Mouse (Mus musculus) lung, embryonic 16.5 days (tissue): Measurements from ENCODE around the gene Ralgapb. TPM values are rescaled to one million over a fixed set of nuclear protein-coding genes. Genes with fewer than 3 reads are reported as not detected.
"Not testable (repeated sequence)": the region's sequence is repeated elsewhere in the genome, so short reads cannot be mapped to it uniquely, and the experiment has no call there.

Experiments used
- ATAC-seq: fragments of 200-750 bp; cut with Nextera tagmentation; 2 replicates; pipeline ENCODE4 v1.8.0; 2017; ENCODE audit warnings: low read depth, mild to moderate bottlenecking, moderate library complexity
- H3K27ac ChIP-seq: fragments of 300-500 bp; sonication (generic); 2 replicates; pipeline ENCODE4 v1.5.1; 2014; ENCODE audit warnings: mild to moderate bottlenecking, control low read depth, low read length
- H3K27me3 ChIP-seq: fragments of 300-500 bp; sonication (generic); 2 replicates; pipeline ENCODE4 v1.6.1; 2014; ENCODE audit warnings: low read depth, low read length, mixed read lengths; ENCODE audit not compliant: control insufficient read depth, insufficient read depth
- H3K36me3 ChIP-seq: fragments of 300-500 bp; sonication (generic); 2 replicates; pipeline ENCODE4 v1.6.1; 2014; ENCODE audit warnings: low read length; ENCODE audit not compliant: control insufficient read depth, insufficient read depth
- H3K4me1 ChIP-seq: fragments of 300-500 bp; sonication (generic); replicated peaks from 2 replicates; pipeline ENCODE4 v1.6.1; 2014; ENCODE audit warnings: low read length, mixed read lengths; ENCODE audit not compliant: control insufficient read depth, insufficient read depth
- H3K4me2 ChIP-seq: fragments of 300-500 bp; sonication (generic); 2 replicates; pipeline ENCODE4 v1.6.1; 2014; ENCODE audit warnings: low read depth, low read length, control low read depth
- H3K4me3 ChIP-seq: fragments of 300-500 bp; sonication (generic); 2 replicates; pipeline ENCODE4 v1.5.1; 2014; ENCODE audit warnings: mild to moderate bottlenecking, low read length, control low read depth
- H3K9ac ChIP-seq: fragments of 300-500 bp; sonication (generic); 2 replicates; pipeline ENCODE4 v1.6.1; 2014; ENCODE audit warnings: low read length, control low read depth
- H3K9me3 ChIP-seq: fragments of 300-500 bp; sonication (generic); 2 replicates; pipeline ENCODE4 v1.6.1; 2016; ENCODE audit warnings: low read length; ENCODE audit not compliant: control insufficient read depth
- WGBS: fragments of 180-500 bp; shearing (Covaris S2); extraction: QIAGEN DNeasy Blood & Tissue Kit; methylation state at CpG from one replicate; pipeline ENCODE4 v1.1.7; 2014; 5-methylcytosine and 5-hydroxymethylcytosine counted together
- polyA plus RNA-seq: library from polyadenylated mRNA; unstranded; fragments of >200 nt; fragmentation: Nextera tagmentation; extraction: Ambion mirVana; gene quantifications from 2 replicates; pipeline ENCODE4 v1.2.1, GENCODE M21; 2015

Ralgapb gene
- polyA plus RNA-seq, 1 experiment from 2014 or later = 15.2 TPM

DNA sequence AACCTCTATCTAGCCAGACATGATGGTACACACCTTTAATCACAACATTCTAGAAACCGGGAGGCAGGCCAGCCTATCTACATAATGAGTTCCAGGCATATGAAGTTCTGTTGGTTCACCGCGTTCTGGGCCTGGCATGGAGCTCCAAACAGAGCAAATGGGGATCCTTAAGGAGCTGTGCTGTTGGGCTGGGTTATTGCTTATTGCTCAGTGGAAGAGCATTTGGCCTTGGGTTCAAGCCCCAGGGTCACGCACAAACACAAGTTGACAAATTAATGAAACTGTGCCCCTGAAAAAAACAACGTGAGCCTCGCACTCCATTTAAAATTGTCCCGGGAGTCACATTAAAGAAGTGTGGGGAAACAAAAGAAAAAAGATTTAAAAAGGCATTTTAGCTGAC lies 20.2 kb upstream of the Ralgapb start:
- H3K27ac ChIP-seq = no peak overlapping the region
- H3K9ac ChIP-seq = no peak overlapping the region
- no peak overlapping the region for H3K4me3 ChIP-seq
- no peaks in the 10 kb centered on the region for H3K27me3 ChIP-seq
- no peaks in the 10 kb centered on the region for H3K36me3 ChIP-seq
- ATAC-seq = no peak
- no peaks in the 10 kb centered on the region for H3K4me1 ChIP-seq
- 87% methylated on average over 7 of the region's 7 CpGs for WGBS
- H3K4me2 ChIP-seq = no peak overlapping the region
- H3K9me3 ChIP-seq = no peaks in the 10 kb centered on the region

DNA sequence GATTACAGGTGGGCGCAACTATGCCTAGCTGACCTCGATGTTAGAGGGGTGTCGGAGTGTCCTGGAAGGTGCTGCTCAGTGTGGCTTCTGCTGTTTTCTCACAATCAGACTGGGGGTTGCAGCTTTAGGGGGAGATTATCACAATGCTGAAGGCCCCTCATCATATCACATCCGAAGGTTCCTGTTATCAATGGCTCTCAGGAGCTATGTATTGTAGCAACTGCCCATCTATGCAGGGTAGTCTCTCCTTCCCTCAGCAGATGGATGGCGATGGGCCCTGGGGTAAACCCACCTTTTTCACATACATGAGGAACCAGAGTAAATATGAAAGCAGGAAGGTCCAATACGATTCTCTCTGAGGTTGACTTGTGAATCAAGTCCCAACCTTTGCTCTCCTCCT lies 13.3 kb upstream of the Ralgapb start:
- H3K9me3 ChIP-seq = no peaks in the 10 kb centered on the region
- H3K36me3 ChIP-seq = no peaks in the 10 kb centered on the region
- no peak overlapping the region for H3K4me2 ChIP-seq
- H3K9ac ChIP-seq = no peak overlapping the region
- no peak overlapping the region for H3K27ac ChIP-seq
- no peak overlapping the region for H3K4me3 ChIP-seq
- ATAC-seq = no peak
- H3K27me3 ChIP-seq = no peaks in the 10 kb centered on the region
- H3K4me1 ChIP-seq = no peaks in the 10 kb centered on the region
- WGBS = 81% methylated on average over 6 of the region's 6 CpGs

DNA sequence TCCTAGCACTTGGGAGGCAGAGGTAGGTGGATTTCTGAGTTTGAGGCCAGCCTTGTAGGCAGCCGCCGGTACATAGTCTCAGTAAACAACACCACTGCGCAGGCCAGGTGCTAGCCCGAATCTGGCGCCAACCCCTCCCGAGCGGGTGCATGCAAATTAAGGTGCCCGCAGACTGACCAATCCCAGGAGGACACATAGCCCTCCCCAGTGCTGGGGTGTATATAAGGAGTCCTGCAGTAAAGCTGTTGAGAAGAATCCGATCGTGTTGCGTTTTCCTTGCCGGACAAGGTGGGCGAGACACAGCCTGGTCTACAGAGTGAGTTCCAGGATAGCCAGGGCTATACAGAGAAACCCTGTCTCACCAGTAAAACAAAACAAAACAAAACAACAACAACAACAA lies 12.5 kb upstream of the Ralgapb start:
- H3K36me3 ChIP-seq, H3K27ac ChIP-seq, H3K9me3 ChIP-seq, H3K4me1 ChIP-seq, H3K4me3 ChIP-seq, H3K4me2 ChIP-seq, H3K27me3 ChIP-seq, H3K9ac ChIP-seq: not testable (repeated sequence)
- 46% methylated on average over 13 of the region's 13 CpGs for WGBS
- 0 out of 2 replicates have a peak, but pooled peaks have one; percentile 23 for ATAC-seq

DNA sequence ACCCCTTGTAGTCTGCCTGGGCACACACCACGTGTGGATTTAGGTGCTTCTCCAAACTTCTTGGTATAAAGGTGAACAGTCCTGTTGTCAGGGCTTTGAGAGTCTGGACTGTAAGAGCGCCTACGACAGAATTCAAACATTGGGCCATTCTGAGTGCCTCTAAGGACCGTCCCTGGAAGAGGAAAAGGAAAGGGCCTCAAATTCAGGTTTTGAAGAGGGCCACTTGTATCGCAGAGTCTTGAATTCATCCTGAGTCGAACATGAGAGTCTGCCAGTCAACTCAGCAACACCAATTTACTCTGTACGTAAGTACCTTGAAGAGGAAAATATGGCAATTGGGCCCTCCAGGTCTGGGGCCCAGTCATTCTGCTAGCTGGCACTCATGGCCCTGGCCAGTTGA lies 6.7 kb upstream of the Ralgapb start:
- Histone ChIP-seq H3K4me1 (peaks cover 9% of the 10 kb centered on the region), H3K27ac (peak overlapping the region; percentile 59), H3K9me3 (no peaks in the 10 kb centered on the region), H3K36me3 (no peaks in the 10 kb centered on the region), H3K4me2 (no peak overlapping the region), H3K27me3 (no peaks in the 10 kb centered on the region), H3K4me3 (no peak overlapping the region), H3K9ac (no peak overlapping the region)
- WGBS = 61% methylated on average over 7 of the region's 7 CpGs
- ATAC-seq = peak; percentile 94

DNA sequence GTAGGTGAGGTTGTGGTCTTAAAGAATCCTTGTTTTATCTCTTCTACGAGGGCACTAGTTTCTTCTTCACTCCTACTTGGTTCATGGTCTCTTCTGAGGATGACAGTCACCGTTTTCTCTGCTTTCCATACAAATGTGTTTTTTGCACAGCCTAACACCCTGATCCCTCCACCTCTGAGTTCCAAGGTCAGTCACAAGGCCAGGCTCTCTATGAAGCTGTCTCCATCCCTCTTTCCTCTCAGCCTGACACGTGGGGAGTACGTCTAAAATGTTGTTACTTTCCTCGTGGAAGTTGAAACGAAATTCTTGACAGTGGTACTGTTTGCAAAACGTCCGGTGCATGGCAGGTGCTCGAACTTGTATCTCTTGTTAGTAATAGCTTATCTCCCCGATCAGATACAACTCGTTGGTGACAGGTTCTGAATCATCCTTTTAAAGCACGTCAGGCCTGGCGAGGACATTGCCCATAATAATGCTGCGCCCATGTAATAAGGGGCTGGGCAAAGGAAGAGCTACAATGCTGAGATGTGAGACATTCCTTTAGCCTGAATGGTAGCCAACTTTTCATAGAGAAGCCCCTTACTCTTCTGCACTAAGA lies 552 bp upstream of the Ralgapb start:
- Histone ChIP-seq H3K9me3 (no peaks in the 10 kb centered on the region), H3K9ac (peak overlapping the region; percentile 61), H3K27ac (no peak overlapping the region), H3K4me2 (peak overlapping the region; percentile 72), H3K4me3 (peak overlapping the region; percentile 95), H3K36me3 (no peaks in the 10 kb centered on the region), H3K27me3 (no peaks in the 10 kb centered on the region), H3K4me1 (peaks cover 13% of the 10 kb centered on the region)
- WGBS = 17% methylated on average over 14 of the region's 14 CpGs
- ATAC-seq = peak; percentile 15

DNA sequence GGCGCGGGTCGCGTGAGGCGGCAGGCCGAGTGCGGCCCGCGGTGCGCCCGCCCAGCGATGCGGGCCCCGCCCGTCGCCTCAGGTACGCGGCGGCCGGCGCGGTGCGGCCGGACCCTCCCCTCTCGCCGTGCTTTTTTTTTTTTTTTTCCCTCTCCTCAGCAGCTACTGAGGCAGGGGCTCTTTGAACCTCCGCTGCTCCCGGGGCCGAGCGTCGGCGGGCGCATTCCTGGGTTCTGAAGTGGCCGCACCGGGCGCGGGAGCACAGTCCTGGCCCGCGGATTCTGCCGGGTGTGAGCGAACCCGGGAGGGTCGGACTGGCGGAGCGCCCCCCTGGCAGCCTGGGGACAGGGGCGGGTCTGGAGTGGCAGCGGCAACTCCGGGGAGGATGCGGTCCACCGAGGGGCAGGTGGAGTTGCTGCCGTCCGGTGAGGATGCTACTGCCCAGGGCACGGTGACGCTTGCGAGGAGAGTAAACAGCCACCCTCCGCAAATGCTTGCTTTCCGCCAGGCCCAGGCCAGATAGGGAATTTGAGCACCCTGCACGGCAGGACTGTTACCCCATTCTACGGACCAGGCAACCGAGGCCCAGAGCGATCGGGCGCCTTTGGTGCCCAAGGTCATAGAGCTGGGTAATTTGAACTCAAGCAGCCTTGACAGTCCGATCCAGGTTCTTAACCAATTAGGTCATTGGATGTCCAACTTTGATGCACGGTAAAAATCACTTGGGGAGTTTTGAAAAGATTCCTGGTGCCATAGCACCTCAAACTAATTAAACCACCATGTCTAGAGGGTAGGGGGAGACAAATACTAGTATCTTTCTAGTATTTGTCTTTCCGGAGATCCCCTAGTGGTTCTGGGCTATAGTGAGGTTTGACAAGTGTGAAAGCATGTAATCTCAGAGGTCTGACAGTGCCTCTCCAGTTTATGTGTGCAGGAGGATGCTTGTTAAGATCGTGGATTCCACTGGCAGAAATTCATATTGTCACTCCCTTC lies 670 bp downstream of the Ralgapb start:
- WGBS = 2% methylated on average over 53 of the region's 67 CpGs
- Histone ChIP-seq H3K4me1 (peaks cover 16% of the 10 kb centered on the region), H3K9ac (peak overlapping the region; percentile 93), H3K4me2 (peak overlapping the region; percentile 84), H3K4me3 (peak overlapping the region; percentile 95), H3K27ac (peak overlapping the region; percentile 83), H3K27me3 (no peaks in the 10 kb centered on the region), H3K9me3 (no peaks in the 10 kb centered on the region), H3K36me3 (no peaks in the 10 kb centered on the region)
- peak; percentile 63 for ATAC-seq

DNA sequence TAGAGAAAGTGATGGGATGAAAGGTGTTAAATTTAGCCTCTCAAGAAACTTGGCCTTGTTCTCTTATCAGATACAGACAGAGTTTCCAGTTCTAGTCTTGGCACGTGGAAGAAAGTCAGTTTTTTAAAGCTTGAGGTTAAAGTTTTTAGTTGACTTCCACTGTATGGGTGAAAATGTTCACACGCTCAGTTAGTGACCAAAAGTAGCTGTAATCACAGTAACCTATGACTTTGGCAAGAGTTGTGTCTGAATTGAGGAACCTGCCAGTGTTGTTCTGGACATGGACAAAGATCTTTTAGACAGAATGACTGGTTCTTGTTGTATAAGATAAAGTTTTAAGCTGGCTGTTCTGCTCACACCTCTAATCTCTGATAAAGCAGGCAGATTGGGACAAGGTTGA lies 3.6 kb downstream of the Ralgapb start:
- Histone ChIP-seq H3K27ac (no peak overlapping the region), H3K9ac (no peak overlapping the region)

DNA sequence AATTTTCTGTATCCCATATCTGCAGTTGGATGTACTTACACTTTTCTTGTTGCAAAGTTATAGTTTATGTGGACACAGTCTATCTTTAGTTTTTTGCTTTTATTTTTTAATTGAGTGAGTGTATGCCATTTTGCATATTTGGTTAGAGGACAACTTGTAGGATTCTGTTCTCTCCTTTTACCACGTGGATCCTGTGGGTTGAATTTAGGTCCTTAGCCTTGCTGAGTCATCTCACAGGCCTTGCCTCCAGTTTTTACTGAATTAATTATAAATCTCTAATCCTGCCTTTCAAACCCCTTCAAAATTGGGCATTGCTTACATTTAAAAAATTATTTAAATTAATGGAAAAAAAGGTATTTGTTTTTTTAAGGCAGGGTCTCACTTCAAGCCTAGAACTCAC lies 6.2 kb downstream of the Ralgapb start:
- Histone ChIP-seq H3K4me1 (peaks cover 12% of the 10 kb centered on the region), H3K9me3 (no peaks in the 10 kb centered on the region), H3K27me3 (no peaks in the 10 kb centered on the region), H3K36me3 (no peaks in the 10 kb centered on the region), H3K9ac (no peak overlapping the region), H3K27ac (no peak overlapping the region), H3K4me2 (no peak overlapping the region), H3K4me3 (no peak overlapping the region)
- ATAC-seq = no peak
- 80% methylated on average over 1 of the region's 1 CpGs for WGBS

More for the DNA sequence above, 3.6 kb downstream of the Ralgapb start:
- WGBS = 60% methylated on average over 2 of the region's 2 CpGs
- no peaks in the 10 kb centered on the region for H3K27me3 ChIP-seq
- no peak overlapping the region for H3K4me3 ChIP-seq
- peaks cover 16% of the 10 kb centered on the region for H3K4me1 ChIP-seq
- H3K9me3 ChIP-seq = no peaks in the 10 kb centered on the region
- no peak overlapping the region for H3K4me2 ChIP-seq
- no peak for ATAC-seq
- no peaks in the 10 kb centered on the region for H3K36me3 ChIP-seq

DNA sequence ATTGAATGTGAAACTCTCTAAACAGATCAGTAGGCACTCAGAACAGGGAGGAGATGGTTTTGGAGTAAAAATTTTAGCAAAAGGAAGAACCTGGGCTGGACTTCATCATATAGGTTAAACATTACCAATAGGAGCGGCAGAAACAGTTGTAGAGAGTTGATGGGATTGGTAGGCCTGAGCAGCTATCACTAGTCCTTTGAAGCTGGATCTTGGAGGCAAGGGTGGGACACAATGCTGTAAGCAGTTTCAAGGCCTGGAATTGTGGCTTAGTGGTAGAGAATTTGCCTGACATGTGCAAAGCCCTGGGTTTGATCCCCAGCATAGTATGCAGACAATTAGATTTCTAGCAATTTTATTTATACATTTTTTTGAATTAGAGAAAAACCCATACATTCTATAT lies 9.0 kb downstream of the Ralgapb start:
- Histone ChIP-seq H3K9me3 (no peaks in the 10 kb centered on the region), H3K4me1 (peaks cover 4% of the 10 kb centered on the region; the same call in 1 of the 2 replicates), H3K27me3 (no peaks in the 10 kb centered on the region), H3K36me3 (0 out of 2 replicates have a peak, but pooled peaks cover under 1% of the 10 kb centered on the region), H3K4me2 (no peak overlapping the region), H3K4me3 (no peak overlapping the region), H3K9ac (no peak overlapping the region), H3K27ac (no peak overlapping the region)
- no peak for ATAC-seq
- WGBS = 79% methylated on average over 1 of the region's 1 CpGs
